Mouse (Mus musculus) heart, adult 10 weeks (tissue): Measurements from ENCODE around the gene Sfr1. TPM values are rescaled to one million over a fixed set of nuclear protein-coding genes. Genes with fewer than 3 reads are reported as not detected.

Experiments
- polyA plus RNA-seq: library from polyadenylated mRNA; stranded (reverse); fragments of 350-450 nt; fragmentation: Illumina TruSeq; extraction: RNeasy Lipid Tissue Mini Kit (QIAGEN cat#74804); gene quantifications from one replicate; pipeline ENCODE4 v1.2.3, GENCODE M21; 2014; ENCODE audit warnings: low read depth, low replicate concordance

Gene Sfr1
- 103 TPM for polyA plus RNA-seq

DNA sequence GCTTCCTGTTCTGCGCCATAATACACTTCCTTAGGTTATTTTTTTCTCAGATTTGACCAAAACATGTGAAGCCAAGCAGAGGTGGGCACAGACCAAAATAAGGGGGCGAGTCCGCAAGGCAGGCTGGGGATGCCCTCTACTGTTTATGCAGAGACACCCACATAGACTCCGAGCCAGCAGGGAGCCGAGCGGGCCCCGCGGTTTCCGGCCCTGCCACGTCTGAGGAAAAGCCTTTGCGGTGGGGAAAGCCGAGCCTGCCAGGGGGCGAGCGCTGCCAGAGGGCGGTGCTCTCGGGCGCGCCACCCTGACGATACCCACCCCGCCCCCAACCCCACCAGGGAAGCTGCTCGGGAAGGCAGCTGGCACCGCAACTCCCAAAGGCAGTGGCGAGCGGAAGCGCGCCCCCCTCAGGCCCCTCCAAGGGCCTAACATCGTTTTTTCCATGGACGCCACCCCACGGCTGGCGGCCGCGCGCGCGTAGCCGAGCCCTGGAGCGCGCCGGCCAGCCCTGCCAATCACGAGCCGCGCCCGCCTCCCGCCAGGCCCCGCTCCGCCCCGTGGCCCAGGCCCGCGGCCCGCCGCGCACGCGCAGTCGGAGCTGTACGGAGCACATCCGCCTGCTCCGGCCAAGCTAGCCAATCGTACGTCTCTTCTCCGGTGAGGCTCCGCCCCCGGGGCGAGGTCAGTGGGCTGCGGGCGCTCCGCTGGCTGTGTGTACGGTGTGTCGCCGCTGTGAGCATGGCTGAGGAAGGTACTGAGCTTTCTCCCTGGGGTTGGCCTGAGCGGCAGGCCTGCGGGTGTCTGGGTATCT is at the start of gene Sfr1:
TSS of gene Sfr1 (plus strand) at position 612 of the 811 bp plus-strand sequence.

DNA sequence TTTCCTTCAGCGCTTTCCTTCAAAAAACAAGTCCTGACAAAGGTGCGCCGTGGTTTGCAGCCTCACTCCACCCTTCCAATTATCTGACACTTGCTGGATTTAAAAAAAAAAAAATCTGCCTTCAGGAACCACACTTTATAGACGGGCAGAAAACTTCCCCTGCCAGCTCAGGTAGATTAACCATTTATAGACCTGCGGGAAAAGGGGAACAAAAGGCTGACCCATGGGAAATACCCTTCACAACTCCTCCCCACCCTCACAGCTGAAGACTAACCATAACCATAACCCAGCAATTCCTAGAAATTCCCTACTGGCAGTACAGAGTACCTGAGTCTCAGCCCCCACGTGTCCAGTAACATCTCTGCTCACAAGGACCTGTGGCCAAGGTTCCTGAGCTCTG is 39.5 kb upstream of the Sfr1 start, which contains the start of gene Col17a1:
TSS of gene Col17a1 (minus strand) at position 101 of the 400 bp plus-strand sequence.

Other genes with a start within 250 kb of the Sfr1 start
- gene Stn1, start 194.2 kb upstream of the Sfr1 start, polyA plus RNA-seq = 18.0 TPM
- 77.7 TPM for gene Slk, start 152.0 kb upstream of the Sfr1 start, polyA plus RNA-seq
- gene Col17a1, start 39.6 kb upstream of the Sfr1 start, polyA plus RNA-seq = not detected
- gene Gsto1, start 123.3 kb downstream of the Sfr1 start, polyA plus RNA-seq = 209 TPM
- gene Gsto2, start 133.9 kb downstream of the Sfr1 start, polyA plus RNA-seq = 1.9 TPM
- not detected for gene Cfap43, start 187.6 kb downstream of the Sfr1 start, polyA plus RNA-seq
- 11.2 TPM for gene Itprip, start 187.6 kb downstream of the Sfr1 start, polyA plus RNA-seq
- gene Cfap58, start 206.0 kb downstream of the Sfr1 start, polyA plus RNA-seq = not detected